Mouse (Mus musculus): ENCODE measurements around the gene Ccdc191.

Gene Ccdc191

GRCm38 (mm10) chr16:43889208-43890004 is at the start of gene Ccdc191:
Gene Ccdc191 (plus strand): TSS chr16:43889800.
- peak; percentile 100 for DNase-seq (ENCODE audit: low spot score)

- DNase-seq (ENCODE audit: low spot score) = no peak
Measured at GRCm38 (mm10) chr16:43841236-43841635, 48.4 kb upstream of the Ccdc191 start.

GRCm38 (mm10) chr16:43849839-43850238 is 39.8 kb upstream of the Ccdc191 start:
- DNase-seq (ENCODE audit: low spot score) = no peak

- DNase-seq (ENCODE audit: low spot score) = no peak
Measured at GRCm38 (mm10) chr16:43858941-43859476, 30.6 kb upstream of the Ccdc191 start.

GRCm38 (mm10) chr16:43860624-43861023 is 29.0 kb upstream of the Ccdc191 start:
- no peak for DNase-seq (ENCODE audit: low spot score)

GRCm38 (mm10) chr16:43869805-43870204 is 19.8 kb upstream of the Ccdc191 start:
- DNase-seq (ENCODE audit: low spot score) = no peak

GRCm38 (mm10) chr16:43871419-43871818 is 18.2 kb upstream of the Ccdc191 start:
- no peak for DNase-seq (ENCODE audit: low spot score)

GRCm38 (mm10) chr16:43879769-43880168 is 9.8 kb upstream of the Ccdc191 start:
- DNase-seq (ENCODE audit: low spot score) = no peak

- no peak for DNase-seq (ENCODE audit: low spot score)
Measured at GRCm38 (mm10) chr16:43881636-43882035, 8.0 kb upstream of the Ccdc191 start.

GRCm38 (mm10) chr16:43882329-43882728 is 7.3 kb upstream of the Ccdc191 start:
- DNase-seq (ENCODE audit: low spot score) = no peak

- DNase-seq (ENCODE audit: low spot score) = no peak
Measured at GRCm38 (mm10) chr16:43890005-43890336, 371 bp downstream of the Ccdc191 start.

GRCm38 (mm10) chr16:43890747-43891336 is 1.2 kb downstream of the Ccdc191 start:
- no peak for DNase-seq (ENCODE audit: low spot score)

GRCm38 (mm10) chr16:43894501-43894900 is 4.9 kb downstream of the Ccdc191 start:
- no peak for DNase-seq (ENCODE audit: low spot score)

- DNase-seq (ENCODE audit: low spot score) = no peak
Measured at GRCm38 (mm10) chr16:43900138-43900537, 10.5 kb downstream of the Ccdc191 start.

- DNase-seq (ENCODE audit: low spot score) = no peak
Measured at GRCm38 (mm10) chr16:43900571-43900970, 11.0 kb downstream of the Ccdc191 start.

GRCm38 (mm10) chr16:43908881-43909280 is 19.3 kb downstream of the Ccdc191 start:
- no peak for DNase-seq (ENCODE audit: low spot score)

- DNase-seq (ENCODE audit: low spot score) = no peak
Measured at GRCm38 (mm10) chr16:43918867-43919266, 29.3 kb downstream of the Ccdc191 start.

GRCm38 (mm10) chr16:43922024-43922423 is 32.4 kb downstream of the Ccdc191 start:
- no peak for DNase-seq (ENCODE audit: low spot score)

GRCm38 (mm10) chr16:43922630-43923029 is 33.0 kb downstream of the Ccdc191 start:
- no peak for DNase-seq (ENCODE audit: low spot score)

- DNase-seq (ENCODE audit: low spot score) = no peak
Measured at GRCm38 (mm10) chr16:43925001-43925558, 35.5 kb downstream of the Ccdc191 start.

- DNase-seq (ENCODE audit: low spot score) = no peak
Measured at GRCm38 (mm10) chr16:43925846-43926245, 36.2 kb downstream of the Ccdc191 start.

- DNase-seq (ENCODE audit: low spot score) = no peak
Measured at GRCm38 (mm10) chr16:43926341-43926859, 36.8 kb downstream of the Ccdc191 start, which contains the start of gene Qtrt2. Gene Qtrt2 (minus strand): TSS chr16:43926809.

- DNase-seq (ENCODE audit: low spot score) = no peak
Measured at GRCm38 (mm10) chr16:43930577-43930976, 41.0 kb downstream of the Ccdc191 start.

Measured in left cerebral cortex, adult 11 months (tissue).